Comparison of ENCODE assay signal across 14 mouse cellular contexts in genomic region chr12:110865989-110866388, GRCm38 (mm10). TPM values are rescaled to one million over a fixed set of nuclear protein-coding genes. Genes with fewer than 3 reads are reported as not detected.
DNase-seq lines count a peak whose midpoint lies in the region; ATAC-seq and TF ChIP-seq lines count a peak whose summit lies in the region.
"Had no signal": no experiment of that assay in that cellular context is flagged by ENCODE, and none has a peak within 500 bp of the region (broad histone marks: within the 10 kb centered on the region; RNA-seq: fewer than 3 reads in every experiment).

No protein-coding gene starts in this region.

- ATAC-seq in frontal cortex, adult (ENCODE audit: low TSS enrichment), result peak; percentile 51
- no peak for ATAC-seq in midbrain, embryonic 16.5 days
- ATAC-seq in intestine, postnatal 0 days, result no peak

- peak overlapping the region; percentile 67 for H3K27ac ChIP-seq in midbrain, embryonic 10.5 days (replicated peaks)
- H3K27ac ChIP-seq in midbrain, embryonic 16.5 days (ENCODE audit: low read length), result no peak overlapping the region
- H3K27ac ChIP-seq in intestine, postnatal 0 days (ENCODE audit: low read depth, low read length), result no peak overlapping the region
- H3K27ac ChIP-seq: heart, embryonic 10.5 days; kidney, embryonic 15.5 days; limb, embryonic 15.5 days; macrophage had no signal

- WGBS in midbrain, embryonic 10.5 days, result 75% methylated on average over 10 of the region's 10 CpGs
- WGBS in midbrain, embryonic 16.5 days, result 67% methylated on average over 10 of the region's 10 CpGs
- WGBS in intestine, postnatal 0 days, result 92% methylated on average over 10 of the region's 10 CpGs

- peak; percentile 56 for DNase-seq in adrenal gland, postnatal 10 days
- no peak for DNase-seq in adrenal gland, adult 18-20 months (ENCODE audit: low spot score in 2 of 2)
- no peak for DNase-seq in frontal cortex, postnatal 25 days (ENCODE audit: low spot score in 2 of 2)
- DNase-seq in midbrain, embryonic 10.5 days (ENCODE audit: low spot score), result no peak
- peak; percentile 16 for DNase-seq in retina, embryonic 14.5 days (ENCODE audit: low spot score)
- DNase-seq: heart, postnatal 4 days; thymus, adult 2 months had no signal

- TF ChIP-seq CTCF in intestine, postnatal 0 days (IDR thresholded peaks at IDR 0.05; ENCODE audit: low read depth), result no peak

- H3K9me3 ChIP-seq in midbrain, embryonic 10.5 days (replicated peaks), result no peaks in the 10 kb centered on the region
- no peaks in the 10 kb centered on the region for H3K9me3 ChIP-seq in midbrain, embryonic 16.5 days (replicated peaks; ENCODE audit: control insufficient read depth, low read length, poor library complexity, severe bottlenecking)
- no peaks in the 10 kb centered on the region for H3K9me3 ChIP-seq in intestine, postnatal 0 days (ENCODE audit: control insufficient read depth)
- H3K9me3 ChIP-seq: heart, embryonic 10.5 days; kidney, embryonic 15.5 days; limb, embryonic 15.5 days had no signal

- H3K4me3 ChIP-seq in midbrain, embryonic 10.5 days, result no peak overlapping the region
- H3K4me3 ChIP-seq in midbrain, embryonic 16.5 days (ENCODE audit: low read depth, low read length), result no peak overlapping the region
- no peak overlapping the region for H3K4me3 ChIP-seq in intestine, postnatal 0 days (ENCODE audit: low read depth, low read length)
- H3K4me3 ChIP-seq: heart, embryonic 10.5 days; kidney, embryonic 15.5 days; limb, embryonic 15.5 days had no signal

- H3K9ac ChIP-seq in midbrain, embryonic 16.5 days (ENCODE audit: low read depth, low read length), result no peak overlapping the region
- no peak overlapping the region for H3K9ac ChIP-seq in intestine, postnatal 0 days (ENCODE audit: low read depth, low read length)
- H3K9ac ChIP-seq: kidney, embryonic 15.5 days; limb, embryonic 15.5 days had no signal

- H3K4me1 ChIP-seq in midbrain, embryonic 10.5 days, result peaks cover 30% of the 10 kb centered on the region
- H3K4me1 ChIP-seq in midbrain, embryonic 16.5 days (ENCODE audit: control insufficient read depth, insufficient read depth, low read length), result no peaks in the 10 kb centered on the region; the same call in 1 of the 2 replicates
- H3K4me1 ChIP-seq in intestine, postnatal 0 days (replicated peaks; ENCODE audit: control insufficient read depth, insufficient read depth, low read length), result no peaks in the 10 kb centered on the region
- H3K4me1 ChIP-seq: heart, embryonic 10.5 days; kidney, embryonic 15.5 days; limb, embryonic 15.5 days had no signal

- H3K27me3 ChIP-seq in midbrain, embryonic 10.5 days (ENCODE audit: low read depth, poor library complexity, severe bottlenecking), result no peaks in the 10 kb centered on the region
- no peaks in the 10 kb centered on the region for H3K27me3 ChIP-seq in midbrain, embryonic 16.5 days (ENCODE audit: control insufficient read depth, insufficient read depth, low read depth, low read length)
- H3K27me3 ChIP-seq in intestine, postnatal 0 days (replicated peaks; ENCODE audit: control insufficient read depth, insufficient read depth, low read length), result no peaks in the 10 kb centered on the region
- H3K27me3 ChIP-seq: kidney, embryonic 15.5 days; limb, embryonic 15.5 days had no signal

- H3K4me2 ChIP-seq in midbrain, embryonic 16.5 days (ENCODE audit: low read length), result no peak overlapping the region
- no peak overlapping the region for H3K4me2 ChIP-seq in intestine, postnatal 0 days (replicated peaks; ENCODE audit: low read depth)
- H3K4me2 ChIP-seq: kidney, embryonic 15.5 days; limb, embryonic 15.5 days had no signal

- H3K36me3 ChIP-seq in midbrain, embryonic 10.5 days, result peaks cover 71% of the 10 kb centered on the region
- H3K36me3 ChIP-seq in midbrain, embryonic 16.5 days (ENCODE audit: control insufficient read depth, insufficient read depth, low read length), result peaks cover 16% of the 10 kb centered on the region
- H3K36me3 ChIP-seq in intestine, postnatal 0 days (ENCODE audit: control insufficient read depth, insufficient read depth), result peaks cover 70% of the 10 kb centered on the region

RNA-seq across cellular contexts. Expression of gene Zfp839, which starts 15.9 kb away (rescaled TPM):
- total RNA-seq in adrenal gland, postnatal 10 days (2021), result 10 to 100 TPM; 11.4 to 15.4 TPM
- total RNA-seq in adrenal gland, adult 18-20 months (2021), result 10 to 100 TPM; 12.6 to 13.4 TPM
- polyA plus RNA-seq in midbrain, embryonic 10.5 days (2016; fragmentation: Nextera tagmentation; extraction: Ambion mirVana), result 4.8 and 5.4 TPM in 2 replicates
- 3.6 and 4.7 TPM in 2 replicates for polyA plus RNA-seq in midbrain, embryonic 16.5 days (2015; fragmentation: Nextera tagmentation; extraction: Ambion mirVana)
- polyA plus RNA-seq in intestine, postnatal 0 days (2015; fragmentation: Nextera tagmentation; extraction: Ambion mirVana), result 1.6 and 2.3 TPM in 2 replicates

RNA-seq across cellular contexts. Expression of gene Cinp, which starts 23.0 kb away (rescaled TPM):
- total RNA-seq in adrenal gland, postnatal 10 days (2021), result 10 to 100 TPM; 40.5 to 46.3 TPM
- total RNA-seq in adrenal gland, adult 18-20 months (2021), result 10 to 100 TPM; 36.2 to 40.4 TPM
- 81.7 and 95.6 TPM in 2 replicates for polyA plus RNA-seq in midbrain, embryonic 10.5 days (2016; fragmentation: Nextera tagmentation; extraction: Ambion mirVana)
- 84.2 and 90.0 TPM in 2 replicates for polyA plus RNA-seq in midbrain, embryonic 16.5 days (2015; fragmentation: Nextera tagmentation; extraction: Ambion mirVana)
- 30.5 and 31.0 TPM in 2 replicates for polyA plus RNA-seq in intestine, postnatal 0 days (2015; fragmentation: Nextera tagmentation; extraction: Ambion mirVana)

RNA-seq across cellular contexts. Expression of gene Tecpr2, which starts 23.1 kb away (rescaled TPM):
- total RNA-seq in adrenal gland, postnatal 10 days (2021), result 10 to 100 TPM in 1 of 2 experiments, 1 to 10 TPM in 1; 8.9 to 10.3 TPM
- total RNA-seq in adrenal gland, adult 18-20 months (2021), result 10 to 100 TPM in 1 of 2 experiments, 1 to 10 TPM in 1; 8.1 to 11.2 TPM
- polyA plus RNA-seq in midbrain, embryonic 10.5 days (2016; fragmentation: Nextera tagmentation; extraction: Ambion mirVana), result 5.3 and 6.7 TPM in 2 replicates
- polyA plus RNA-seq in midbrain, embryonic 16.5 days (2015; fragmentation: Nextera tagmentation; extraction: Ambion mirVana), result 7.9 and 8.4 TPM in 2 replicates
- polyA plus RNA-seq in intestine, postnatal 0 days (2015; fragmentation: Nextera tagmentation; extraction: Ambion mirVana), result 1.3 and 1.6 TPM in 2 replicates

RNA-seq across cellular contexts. Expression of gene Mok, which starts 25.2 kb away (rescaled TPM):
- total RNA-seq in adrenal gland, postnatal 10 days (2021), result 1 to 10 TPM; 1.4 to 1.6 TPM
- 1 to 10 TPM in 1 of 2 experiments, under 1 TPM in 1; 0.86 to 1.2 TPM for total RNA-seq in adrenal gland, adult 18-20 months (2021)
- polyA plus RNA-seq in midbrain, embryonic 10.5 days (2016; fragmentation: Nextera tagmentation; extraction: Ambion mirVana), result 10.1 and 11.7 TPM in 2 replicates
- 16.1 and 17.9 TPM in 2 replicates for polyA plus RNA-seq in midbrain, embryonic 16.5 days (2015; fragmentation: Nextera tagmentation; extraction: Ambion mirVana)
- 0.80 and 0.85 TPM in 2 replicates for polyA plus RNA-seq in intestine, postnatal 0 days (2015; fragmentation: Nextera tagmentation; extraction: Ambion mirVana)

Comparison
In these comparisons a context has a peak if more than half of its experiments do, and no peak if none do; other contexts are left out.
1. DNase-seq: peak in adrenal gland, postnatal 10 days (single experiment) and retina, embryonic 14.5 days (single experiment); none in adrenal gland, adult 18-20 months (0 of 2), frontal cortex, postnatal 25 days (0 of 2) and midbrain, embryonic 10.5 days (single experiment).